Mouse (Mus musculus): ENCODE data around the gene Sh2d3c.

- TF ChIP-seq CTCF (IDR thresholded peaks at IDR 0.05; ENCODE audit: low read depth), result no peak
- no peak for TF ChIP-seq EP300 (IDR thresholded peaks at IDR 0.05; ENCODE audit: low read depth)
Measured at GRCm38 (mm10) chr2:32731911-32732310, 11.1 kb downstream of the Sh2d3c start.
